Mouse (Mus musculus): Measurements from ENCODE around the gene Ube2e2. TPM values are rescaled to one million over a fixed set of nuclear protein-coding genes. Genes with fewer than 3 reads are reported as not detected.
"Not testable (repeated sequence)": the region's sequence is repeated elsewhere in the genome, so short reads cannot be mapped to it uniquely, and the experiment has no call there.

Gene Ube2e2
- polyA plus RNA-seq, 3 experiments from 2014 or later = 0.60 to 1.2 (median 0.93) TPM

DNA sequence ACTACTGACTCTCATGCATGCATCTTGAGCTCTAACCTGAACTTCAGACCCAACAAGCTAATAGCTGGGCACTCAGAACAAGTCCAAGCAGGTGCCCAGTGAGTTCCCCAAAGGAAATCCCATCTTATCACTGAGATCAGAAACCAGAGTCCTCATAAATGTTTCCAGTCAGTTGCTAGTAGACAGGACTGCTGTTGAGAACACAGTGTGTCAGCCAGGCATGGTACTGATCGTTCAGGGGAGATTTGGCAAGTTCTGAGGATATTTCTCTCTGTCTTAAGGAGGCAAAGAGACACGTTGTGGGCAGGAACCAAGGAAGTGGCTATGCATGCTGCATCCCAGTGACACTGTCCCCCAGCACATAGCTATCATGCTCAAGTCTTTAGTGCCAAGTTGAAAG, 275.5 kb downstream of the Ube2e2 start:
- ATAC-seq = no peak

- ATAC-seq = peak; percentile 46
Observed at GRCm38 (mm10) chr14:18601927-18602326, 292.1 kb downstream of the Ube2e2 start.

GRCm38 (mm10) chr14:18586239-18587034, 307.6 kb downstream of the Ube2e2 start:
- ATAC-seq = no peak

- no peak for ATAC-seq
Observed at GRCm38 (mm10) chr14:18581735-18582134, 312.3 kb downstream of the Ube2e2 start.

GRCm38 (mm10) chr14:18574756-18575155, 319.3 kb downstream of the Ube2e2 start:
- ATAC-seq = no peak

DNA sequence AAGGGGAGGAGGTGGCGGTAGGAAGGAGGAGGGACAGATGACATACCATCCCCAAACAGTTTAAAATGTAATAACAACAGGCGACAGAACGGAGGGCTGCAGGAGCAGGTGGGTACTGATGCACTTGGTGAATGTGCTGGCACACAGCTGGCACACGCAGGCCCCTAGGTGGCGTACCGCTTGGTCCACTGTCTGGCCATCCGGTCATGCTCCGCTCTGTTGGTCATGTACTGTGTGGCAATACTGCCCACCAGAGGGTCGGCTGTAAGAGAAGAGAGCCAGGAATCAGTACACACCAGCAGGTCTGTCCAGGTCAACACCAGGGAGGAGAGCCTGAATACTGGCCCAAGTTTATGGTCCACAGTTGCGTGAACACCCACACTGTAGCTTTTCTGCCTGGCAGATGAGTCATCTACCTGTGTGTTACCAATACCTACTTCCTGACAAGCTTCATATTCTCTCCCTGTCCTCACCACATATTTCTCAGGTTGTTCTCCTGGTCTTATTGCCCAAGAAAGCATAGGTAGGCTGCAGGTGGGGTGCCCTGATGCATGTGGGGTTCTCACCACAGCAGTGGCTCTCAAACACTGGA, 319.8 kb downstream of the Ube2e2 start:
- ATAC-seq = no peak

DNA sequence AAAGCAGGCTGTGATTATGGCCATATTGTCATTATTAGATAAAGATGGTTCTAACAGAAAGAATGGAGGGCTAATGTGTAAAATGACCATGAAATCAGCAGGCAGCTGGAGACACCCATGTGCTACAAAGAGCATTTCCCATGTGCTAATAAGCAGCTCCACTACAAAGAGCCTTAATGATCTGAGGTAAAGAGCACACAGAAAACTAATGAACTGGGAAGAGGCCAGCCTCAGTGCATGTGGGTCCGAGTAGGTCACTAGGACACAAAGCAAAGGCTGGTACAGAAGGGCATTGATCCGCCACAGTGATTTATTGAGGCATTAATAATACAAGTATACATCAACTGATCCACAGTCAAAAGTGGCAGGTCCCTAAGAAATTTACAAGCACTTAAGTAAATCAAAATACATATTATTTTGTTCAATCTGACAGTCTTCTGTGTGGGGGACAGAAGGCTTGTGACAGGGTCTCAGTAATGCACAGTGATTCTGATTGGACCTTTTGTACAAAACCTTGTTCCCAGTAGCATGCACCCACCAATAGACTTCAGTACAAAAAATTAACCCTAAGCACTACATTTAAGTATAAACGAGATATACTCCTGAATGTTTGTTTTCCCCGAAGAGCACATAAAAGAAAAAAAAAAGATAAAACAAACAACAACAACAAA, 320.6 kb downstream of the Ube2e2 start:
- ATAC-seq = no peak

GRCm38 (mm10) chr14:18572852-18573251, 321.2 kb downstream of the Ube2e2 start:
- ATAC-seq = no peak

- ATAC-seq = no peak
Observed at GRCm38 (mm10) chr14:18569615-18570014, 324.5 kb downstream of the Ube2e2 start.

- ATAC-seq = not testable (repeated sequence)
Observed at GRCm38 (mm10) chr14:18564999-18565398, 329.1 kb downstream of the Ube2e2 start.

- no peak for ATAC-seq
Observed at GRCm38 (mm10) chr14:18555287-18555686, 338.8 kb downstream of the Ube2e2 start.

GRCm38 (mm10) chr14:18554627-18554988, 339.5 kb downstream of the Ube2e2 start:
- no peak for ATAC-seq

DNA sequence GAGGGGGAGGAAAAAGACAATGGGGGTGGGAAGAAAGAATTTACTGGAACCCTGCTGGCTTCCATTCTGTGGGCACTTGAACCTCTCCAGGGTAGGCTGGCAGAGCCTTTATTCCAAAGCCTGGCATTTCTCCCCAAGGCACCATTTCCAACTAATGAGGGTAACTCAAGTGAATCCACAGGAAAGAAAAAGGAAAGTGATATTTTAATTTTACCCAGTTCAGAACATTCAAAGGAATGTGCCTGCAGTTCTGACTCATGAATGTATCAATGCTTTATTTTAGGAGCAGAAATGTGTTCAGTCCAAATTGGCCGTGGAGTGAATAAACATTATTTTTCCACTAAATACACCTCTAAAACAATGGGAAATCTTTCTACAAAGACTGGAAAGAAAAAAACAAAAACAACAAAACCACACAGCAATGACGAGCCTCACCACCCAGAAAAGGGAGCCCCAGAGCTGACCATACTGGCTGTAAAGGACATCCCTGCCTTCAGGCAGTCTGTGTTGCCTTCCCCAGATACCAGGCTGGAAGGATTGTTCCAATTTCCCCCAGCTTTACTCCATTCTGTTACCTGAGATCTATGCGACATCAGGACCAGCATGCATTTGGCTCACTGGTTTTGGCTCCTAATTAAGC, 340.0 kb downstream of the Ube2e2 start:
- no peak for ATAC-seq

GRCm38 (mm10) chr14:18547541-18547940, 346.5 kb downstream of the Ube2e2 start:
- no peak for ATAC-seq

- not testable (repeated sequence) for ATAC-seq
Observed at GRCm38 (mm10) chr14:18539092-18539491, 355.0 kb downstream of the Ube2e2 start.

DNA sequence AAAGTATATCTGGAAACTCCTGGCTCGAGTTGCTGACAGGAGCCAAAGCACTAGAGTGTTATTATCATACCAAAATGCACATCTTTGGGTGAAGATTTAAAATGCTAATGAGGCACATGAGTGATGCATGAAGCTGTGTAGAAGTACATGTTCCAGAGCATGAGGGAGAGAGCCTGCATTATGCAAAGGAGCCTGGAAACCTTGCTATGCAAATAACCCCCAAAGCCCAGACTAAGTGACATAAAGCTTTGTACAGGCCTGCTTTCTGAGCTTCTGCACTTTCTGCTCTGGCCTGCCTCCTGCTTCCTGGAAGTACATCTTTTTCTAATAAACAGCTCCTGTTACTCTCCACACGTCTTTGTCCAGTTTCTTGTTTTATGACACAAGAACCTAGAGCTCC, 363.2 kb downstream of the Ube2e2 start:
- no peak for ATAC-seq

DNA sequence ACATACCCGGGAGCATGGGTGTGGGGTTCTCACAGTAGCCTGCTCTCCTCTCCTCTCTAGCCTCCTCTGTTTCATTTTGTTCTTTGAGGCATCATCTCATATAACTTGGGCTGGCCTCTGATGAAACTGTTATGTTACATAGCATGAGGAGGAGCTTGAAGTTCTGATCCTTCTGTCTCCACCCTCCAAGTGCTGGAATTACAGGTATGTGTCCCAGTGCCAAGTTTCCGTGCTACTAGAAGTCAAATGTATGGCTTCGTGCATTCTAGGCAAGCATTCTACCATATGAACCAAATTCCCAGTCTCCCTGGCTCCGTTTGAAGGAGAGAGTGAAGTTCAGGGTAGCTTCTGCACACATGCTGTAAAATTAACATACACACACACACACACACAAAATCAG, 363.6 kb downstream of the Ube2e2 start:
- no peak for ATAC-seq
